Mouse (Mus musculus): ENCODE measurements at regions not wholly inside any gene's neighbourhood (a gene's known extent, or its start where the extent isn't known, plus 50 kb on each side); places are given as distances from the start of the nearest gene placed in this dataset.

- TF ChIP-seq CTCF (conservative IDR thresholded peaks at IDR 0.05; ENCODE audit: insufficient read depth, insufficient read length, low read depth, low read length) (peak; percentile 22; the same call in 1 of the 2 replicates), POLR2A (IDR thresholded peaks at IDR 0.05; ENCODE audit: low read depth, low read length) (no peak)
Observed at GRCm38 (mm10) chr16:87284835-87285510, 69.0 kb upstream of the N6amt1 start.

Measured in kidney, adult 2 months (tissue).